Mouse (Mus musculus) heart, embryonic 12.5 days (tissue): ENCODE data around the gene Mycbpap. TPM values are rescaled to one million over a fixed set of nuclear protein-coding genes. Genes with fewer than 3 reads are reported as not detected.

ENCODE experiments used
- ATAC-seq: fragments of 200-750 bp; cut with Nextera tagmentation; 2 replicates; pipeline ENCODE4 v1.8.0; 2017; ENCODE audit warnings: moderate TSS enrichment, moderate library complexity; ENCODE audit not compliant: insufficient number of reproducible peaks, low FRiP score
- H3K27ac ChIP-seq: fragments of 300-500 bp; sonication (generic); 2 replicates; pipeline ENCODE4 v1.5.1; 2016; ENCODE audit warnings: mild to moderate bottlenecking, moderate library complexity; ENCODE audit not compliant: poor library complexity, severe bottlenecking
- H3K27me3 ChIP-seq: fragments of 300-500 bp; sonication (generic); replicated peaks from 2 replicates; pipeline ENCODE4 v1.6.1; 2016; ENCODE audit warnings: mild to moderate bottlenecking, moderate library complexity
- H3K36me3 ChIP-seq: fragments of 300-500 bp; sonication (generic); 2 replicates; pipeline ENCODE4 v1.6.1; 2016; ENCODE audit warnings: mild to moderate bottlenecking, moderate library complexity
- H3K4me1 ChIP-seq: fragments of 300-500 bp; sonication (generic); replicated peaks from 2 replicates; pipeline ENCODE4 v1.6.1; 2016; ENCODE audit warnings: mild to moderate bottlenecking
- H3K4me2 ChIP-seq: fragments of 300-500 bp; sonication (generic); 2 replicates; pipeline ENCODE4 v1.6.1; 2016; ENCODE audit warnings: mild to moderate bottlenecking, moderate library complexity
- H3K4me3 ChIP-seq: fragments of 300-500 bp; sonication (generic); 2 replicates; pipeline ENCODE4 v1.5.1; 2016; ENCODE audit warnings: mild to moderate bottlenecking
- H3K9ac ChIP-seq: fragments of 300-500 bp; sonication (generic); 2 replicates; pipeline ENCODE4 v1.6.1; 2016; ENCODE audit warnings: mild to moderate bottlenecking, moderate library complexity
- H3K9me3 ChIP-seq: fragments of 300-500 bp; sonication (generic); replicated peaks from 2 replicates; pipeline ENCODE4 v1.6.1; 2016; ENCODE audit warnings: mild to moderate bottlenecking, moderate library complexity
- WGBS: fragments of 180-500 bp; shearing (Covaris S2); methylation state at CpG from one replicate; pipeline ENCODE4 v1.1.7; 2016; 5-methylcytosine and 5-hydroxymethylcytosine counted together
- polyA plus RNA-seq: library from polyadenylated mRNA; unstranded; fragments of >200 nt; fragmentation: Nextera tagmentation; extraction: Ambion mirVana; gene quantifications from 2 replicates; pipeline ENCODE4 v1.2.1, GENCODE M21; 2016

The Mycbpap gene
- polyA plus RNA-seq, 1 experiment from 2014 or later, result 9.1 TPM

DNA sequence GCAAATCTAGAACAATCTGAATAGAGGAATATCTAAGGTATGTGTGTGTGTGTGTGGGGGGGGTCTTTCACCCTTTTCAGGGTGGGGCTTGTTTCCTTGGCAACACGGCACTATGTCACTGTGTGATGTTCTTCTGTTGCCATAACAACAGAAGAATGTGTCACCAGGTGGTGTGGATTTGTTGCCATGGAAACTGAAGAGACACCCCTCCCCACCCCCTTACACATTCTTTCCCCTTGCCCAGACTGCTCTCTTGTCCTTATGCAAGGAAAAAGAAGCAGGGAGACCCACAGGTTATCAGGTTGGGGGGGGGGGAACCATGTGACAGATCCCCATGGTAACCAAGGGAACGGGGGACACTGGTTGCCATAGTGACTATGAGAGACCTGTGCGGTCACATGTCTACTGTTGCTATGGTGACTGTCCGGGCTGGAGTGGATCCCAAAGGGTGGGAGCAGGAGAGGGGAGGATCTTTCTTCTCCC, 52.9 kb downstream of the Mycbpap start:
- H3K4me2 ChIP-seq, result no peak overlapping the region
- H3K27ac ChIP-seq, result no peak overlapping the region
- no peak overlapping the region for H3K4me3 ChIP-seq
- H3K27me3 ChIP-seq, result peaks cover 52% of the 10 kb centered on the region
- ATAC-seq, result no peak
- H3K9me3 ChIP-seq, result no peaks in the 10 kb centered on the region
- peaks cover 64% of the 10 kb centered on the region for H3K4me1 ChIP-seq
- H3K36me3 ChIP-seq, result no peaks in the 10 kb centered on the region
- 35% methylated on average over 4 of the region's 4 CpGs for WGBS
- H3K9ac ChIP-seq, result no peak overlapping the region

DNA sequence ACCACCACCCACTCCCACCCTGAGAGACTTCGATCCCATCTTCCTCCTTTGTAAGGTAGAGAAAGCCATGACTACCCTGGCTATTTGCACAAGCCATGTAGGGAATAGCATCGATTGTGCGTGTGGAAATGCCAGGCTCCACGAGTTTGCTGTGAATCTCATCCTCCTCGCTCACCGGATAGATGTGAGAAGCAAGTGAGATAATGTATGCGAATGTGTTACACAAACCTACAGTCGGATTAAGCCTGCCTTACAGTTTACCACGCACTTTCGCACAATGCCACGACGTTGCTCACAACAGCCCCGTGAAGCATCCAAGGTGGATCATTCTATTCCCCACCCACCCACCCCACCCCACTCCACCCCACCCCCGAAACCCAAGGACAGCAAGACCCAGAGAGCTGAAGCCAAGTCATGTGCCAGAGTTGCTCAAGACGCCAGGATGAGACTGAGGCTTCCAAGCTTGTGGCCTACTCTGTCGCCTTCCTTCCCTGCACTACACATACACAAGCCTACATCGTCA, 55.1 kb downstream of the Mycbpap start:
- Histone ChIP-seq H3K4me1 (peaks cover 42% of the 10 kb centered on the region), H3K4me2 (no peak overlapping the region), H3K9me3 (no peaks in the 10 kb centered on the region), H3K9ac (no peak overlapping the region), H3K36me3 (no peaks in the 10 kb centered on the region), H3K27me3 (peaks cover 35% of the 10 kb centered on the region), H3K27ac (no peak overlapping the region), H3K4me3 (no peak overlapping the region)
- ATAC-seq, result no peak
- WGBS, result 90% methylated on average over 17 of the region's 17 CpGs

DNA sequence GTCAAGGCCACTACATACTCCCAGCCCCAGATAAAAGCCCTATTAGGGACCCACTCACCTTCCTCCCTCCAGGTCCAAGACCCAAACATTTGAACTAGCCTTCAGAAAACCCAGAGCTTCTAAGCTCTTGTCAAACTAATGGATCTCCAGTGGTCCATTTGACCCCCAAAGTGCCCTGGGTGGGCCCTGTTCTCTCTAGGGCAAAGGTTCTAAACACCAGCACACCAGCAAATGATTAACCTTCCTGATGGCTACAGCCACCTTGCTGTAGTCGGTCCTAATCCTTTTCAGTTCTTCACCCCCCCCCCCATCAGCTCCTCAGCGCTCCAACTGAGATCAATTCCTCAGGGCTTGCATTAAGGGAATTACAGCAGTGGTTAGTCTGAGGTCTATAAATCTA, 57.4 kb downstream of the Mycbpap start:
- Histone ChIP-seq H3K4me3 (no peak overlapping the region), H3K4me2 (no peak overlapping the region), H3K27ac (no peak overlapping the region), H3K27me3 (peaks cover 32% of the 10 kb centered on the region), H3K9me3 (no peaks in the 10 kb centered on the region), H3K9ac (no peak overlapping the region), H3K36me3 (no peaks in the 10 kb centered on the region), H3K4me1 (peaks cover 30% of the 10 kb centered on the region)
- no peak for ATAC-seq
- 65% methylated on average over 2 of the region's 2 CpGs for WGBS

DNA sequence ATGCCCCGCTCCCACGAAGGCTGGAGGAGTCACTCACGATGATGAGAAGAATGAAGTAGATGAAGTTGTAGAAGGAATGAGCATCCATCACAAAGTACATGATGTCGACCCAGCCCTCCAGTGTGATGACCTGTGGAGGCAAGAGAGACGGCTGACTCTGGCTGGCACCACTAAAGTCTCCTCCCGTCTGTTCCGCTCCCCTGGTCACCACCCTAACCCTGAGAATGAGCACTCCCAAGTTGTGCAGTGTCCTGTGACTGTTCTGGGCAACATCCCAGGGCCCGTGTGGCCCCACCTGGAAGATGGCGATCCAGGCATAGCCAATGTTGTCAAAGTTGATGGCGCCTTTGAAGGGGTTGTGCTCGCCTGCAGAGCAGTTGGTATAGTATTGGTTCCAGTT, 59.7 kb downstream of the Mycbpap start:
- 86% methylated on average over 11 of the region's 11 CpGs for WGBS
- H3K36me3 ChIP-seq, result no peaks in the 10 kb centered on the region
- H3K9ac ChIP-seq, result no peak overlapping the region
- ATAC-seq, result no peak
- no peak overlapping the region for H3K4me2 ChIP-seq
- peaks cover 49% of the 10 kb centered on the region for H3K27me3 ChIP-seq
- peaks cover 16% of the 10 kb centered on the region for H3K4me1 ChIP-seq
- H3K27ac ChIP-seq, result no peak overlapping the region
- no peak overlapping the region for H3K4me3 ChIP-seq
- no peaks in the 10 kb centered on the region for H3K9me3 ChIP-seq

GRCm38 (mm10) chr11:94457001-94457400, 64.5 kb downstream of the Mycbpap start:
- Histone ChIP-seq H3K4me1 (peaks cover 12% of the 10 kb centered on the region), H3K27ac (no peak overlapping the region)
- WGBS, result 73% methylated on average over 15 of the region's 15 CpGs

DNA sequence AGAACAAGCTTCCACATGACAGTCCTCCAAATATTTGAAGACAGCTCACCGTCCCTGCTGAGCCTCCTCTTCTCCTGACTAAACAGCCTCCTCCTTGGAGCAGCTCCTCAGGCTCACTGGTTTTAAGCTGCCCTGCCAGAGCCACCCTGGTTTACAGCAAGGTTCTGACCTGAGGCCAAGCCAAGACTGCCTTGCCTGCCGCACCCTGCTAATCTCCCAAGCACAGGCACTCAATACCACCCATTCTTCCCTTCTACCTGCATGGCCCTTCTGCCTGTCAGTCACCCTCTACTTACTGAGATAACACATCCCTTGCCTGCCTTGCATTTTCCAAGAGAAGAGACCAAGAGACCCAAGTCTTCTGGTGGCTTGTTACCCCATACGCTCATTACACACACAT, 65.2 kb downstream of the Mycbpap start:
- no peak overlapping the region for H3K9ac ChIP-seq
- peaks cover 18% of the 10 kb centered on the region for H3K4me1 ChIP-seq
- WGBS, result 55% methylated on average over 3 of the region's 3 CpGs
- no peak overlapping the region for H3K4me3 ChIP-seq
- H3K4me2 ChIP-seq, result no peak overlapping the region
- H3K9me3 ChIP-seq, result no peaks in the 10 kb centered on the region
- H3K27me3 ChIP-seq, result peaks cover 60% of the 10 kb centered on the region
- H3K36me3 ChIP-seq, result no peaks in the 10 kb centered on the region
- H3K27ac ChIP-seq, result no peak overlapping the region
- peak; percentile 62 for ATAC-seq

More at GRCm38 (mm10) chr11:94457001-94457400, 64.5 kb downstream of the Mycbpap start:
- Histone ChIP-seq H3K9me3 (no peaks in the 10 kb centered on the region), H3K4me2 (no peak overlapping the region), H3K9ac (no peak overlapping the region), H3K4me3 (no peak overlapping the region), H3K36me3 (no peaks in the 10 kb centered on the region), H3K27me3 (peaks cover 60% of the 10 kb centered on the region)
- ATAC-seq, result no peak

DNA sequence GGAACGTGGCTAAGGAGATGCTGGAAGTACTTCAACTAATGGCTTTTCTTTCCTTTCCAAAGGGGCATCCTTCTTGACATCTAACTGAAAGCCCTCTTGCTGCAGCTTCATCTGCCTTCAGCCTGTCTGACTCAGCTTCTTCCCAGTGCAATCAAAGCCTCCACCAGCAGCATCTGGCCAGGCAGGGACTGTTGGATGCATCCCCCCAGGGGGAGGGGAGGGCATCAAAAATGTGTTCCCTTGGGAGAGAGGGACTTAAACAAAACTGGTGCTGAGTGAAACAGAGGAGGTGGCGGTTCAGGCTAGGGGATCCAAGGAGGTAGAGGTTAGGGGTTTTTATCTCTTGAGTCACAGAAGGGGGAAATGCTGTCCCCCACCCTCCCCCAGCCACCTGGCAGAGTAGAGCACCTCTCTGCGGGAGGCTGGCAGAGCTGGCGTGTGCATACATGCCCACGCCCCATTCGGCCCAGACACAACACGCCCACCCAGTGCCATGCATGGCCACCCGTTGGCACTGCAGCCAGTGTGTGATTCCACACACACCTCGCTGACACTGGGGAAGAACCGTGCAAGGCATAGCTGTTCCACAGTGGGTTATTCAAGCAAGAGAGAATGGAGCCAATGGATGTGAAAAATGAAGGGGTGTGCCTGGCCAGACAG, 66.3 kb downstream of the Mycbpap start:
- H3K9ac ChIP-seq, result no peak overlapping the region
- H3K4me1 ChIP-seq, result peaks cover 29% of the 10 kb centered on the region
- no peaks in the 10 kb centered on the region for H3K9me3 ChIP-seq
- no peak overlapping the region for H3K27ac ChIP-seq
- H3K4me2 ChIP-seq, result peak overlapping the region; percentile 15
- H3K4me3 ChIP-seq, result no peak overlapping the region
- H3K36me3 ChIP-seq, result no peaks in the 10 kb centered on the region
- H3K27me3 ChIP-seq, result peaks cover 54% of the 10 kb centered on the region
- no peak for ATAC-seq
- 77% methylated on average over 10 of the region's 10 CpGs for WGBS

DNA sequence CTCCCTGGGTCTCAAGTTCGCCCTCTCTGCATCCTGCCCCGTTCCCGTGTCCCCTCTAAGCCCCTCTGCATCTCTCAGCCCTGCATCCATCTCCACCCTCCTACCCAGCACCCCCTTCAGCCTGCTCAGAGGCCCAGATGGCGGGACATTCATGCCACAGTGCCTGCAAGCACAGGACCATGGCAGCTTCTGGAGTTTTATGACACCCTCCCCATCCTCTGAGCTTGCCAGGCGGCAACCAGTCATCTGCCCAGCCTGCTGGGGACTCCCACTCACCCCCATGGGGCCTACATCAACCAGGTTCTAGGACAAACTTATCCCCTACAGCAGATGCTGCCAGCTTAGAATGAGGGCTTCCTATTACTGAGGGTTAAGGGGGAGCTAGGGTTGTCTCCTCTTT, 66.8 kb downstream of the Mycbpap start:
- Histone ChIP-seq H3K4me1 (peaks cover 34% of the 10 kb centered on the region), H3K4me2 (no peak overlapping the region), H3K36me3 (no peaks in the 10 kb centered on the region), H3K9ac (no peak overlapping the region), H3K27me3 (peaks cover 54% of the 10 kb centered on the region), H3K9me3 (no peaks in the 10 kb centered on the region), H3K27ac (no peak overlapping the region), H3K4me3 (no peak overlapping the region)
- 80% methylated on average over 5 of the region's 5 CpGs for WGBS
- no peak for ATAC-seq

Other genes with a start within 250 kb of the Mycbpap start
- 0.35 TPM in 1 of 2 replicates, not detected in the other for gene Gm21885, start 239.9 kb downstream of the Mycbpap start, polyA plus RNA-seq
- gene Luc7l3, start 199.8 kb downstream of the Mycbpap start, polyA plus RNA-seq, result 82.0 and 84.6 TPM in 2 replicates
- 54.2 and 54.6 TPM in 2 replicates for gene Ankrd40, start 193.7 kb downstream of the Mycbpap start, polyA plus RNA-seq
- 0.44 and 0.59 TPM in 2 replicates for gene Abcc3, start 128.7 kb downstream of the Mycbpap start, polyA plus RNA-seq
- gene Cacna1g, start 47.5 kb downstream of the Mycbpap start, polyA plus RNA-seq, result 1.9 and 2.7 TPM in 2 replicates
- gene Spata20, start 35.6 kb downstream of the Mycbpap start, polyA plus RNA-seq, result not detected in 2 replicates
- 14.4 and 14.5 TPM in 2 replicates for gene Epn3, start 21.8 kb downstream of the Mycbpap start, polyA plus RNA-seq
- 5.1 and 5.5 TPM in 2 replicates for gene Rsad1, start 27.5 kb upstream of the Mycbpap start, polyA plus RNA-seq
- 0.36 TPM in 1 of 2 replicates, not detected in the other for gene Chad, start 43.3 kb upstream of the Mycbpap start, polyA plus RNA-seq
- 3.4 and 4.3 TPM in 2 replicates for gene Acsf2, start 80.1 kb upstream of the Mycbpap start, polyA plus RNA-seq
- gene Lrrc59, start 108.0 kb upstream of the Mycbpap start, polyA plus RNA-seq, result 178 and 180 TPM in 2 replicates
- gene Mrpl27, start 132.0 kb upstream of the Mycbpap start, polyA plus RNA-seq, result 123 and 128 TPM in 2 replicates
- 15.3 and 15.9 TPM in 2 replicates for gene Eme1, start 132.2 kb upstream of the Mycbpap start, polyA plus RNA-seq
- gene Xylt2, start 155.8 kb upstream of the Mycbpap start, polyA plus RNA-seq, result 16.4 and 17.8 TPM in 2 replicates
- gene Gm11541, start 182.8 kb upstream of the Mycbpap start, polyA plus RNA-seq, result not detected in 2 replicates
- not detected in 2 replicates for gene Cdc34b, start 220.0 kb upstream of the Mycbpap start, polyA plus RNA-seq